Mouse (Mus musculus): ENCODE results near the gene Akap12. TPM values are rescaled to one million over a fixed set of nuclear protein-coding genes. Genes with fewer than 3 reads are reported as not detected.

The Akap12 gene
- polyA plus RNA-seq, 1 experiment from 2014 or later = 58.9 TPM

DNA sequence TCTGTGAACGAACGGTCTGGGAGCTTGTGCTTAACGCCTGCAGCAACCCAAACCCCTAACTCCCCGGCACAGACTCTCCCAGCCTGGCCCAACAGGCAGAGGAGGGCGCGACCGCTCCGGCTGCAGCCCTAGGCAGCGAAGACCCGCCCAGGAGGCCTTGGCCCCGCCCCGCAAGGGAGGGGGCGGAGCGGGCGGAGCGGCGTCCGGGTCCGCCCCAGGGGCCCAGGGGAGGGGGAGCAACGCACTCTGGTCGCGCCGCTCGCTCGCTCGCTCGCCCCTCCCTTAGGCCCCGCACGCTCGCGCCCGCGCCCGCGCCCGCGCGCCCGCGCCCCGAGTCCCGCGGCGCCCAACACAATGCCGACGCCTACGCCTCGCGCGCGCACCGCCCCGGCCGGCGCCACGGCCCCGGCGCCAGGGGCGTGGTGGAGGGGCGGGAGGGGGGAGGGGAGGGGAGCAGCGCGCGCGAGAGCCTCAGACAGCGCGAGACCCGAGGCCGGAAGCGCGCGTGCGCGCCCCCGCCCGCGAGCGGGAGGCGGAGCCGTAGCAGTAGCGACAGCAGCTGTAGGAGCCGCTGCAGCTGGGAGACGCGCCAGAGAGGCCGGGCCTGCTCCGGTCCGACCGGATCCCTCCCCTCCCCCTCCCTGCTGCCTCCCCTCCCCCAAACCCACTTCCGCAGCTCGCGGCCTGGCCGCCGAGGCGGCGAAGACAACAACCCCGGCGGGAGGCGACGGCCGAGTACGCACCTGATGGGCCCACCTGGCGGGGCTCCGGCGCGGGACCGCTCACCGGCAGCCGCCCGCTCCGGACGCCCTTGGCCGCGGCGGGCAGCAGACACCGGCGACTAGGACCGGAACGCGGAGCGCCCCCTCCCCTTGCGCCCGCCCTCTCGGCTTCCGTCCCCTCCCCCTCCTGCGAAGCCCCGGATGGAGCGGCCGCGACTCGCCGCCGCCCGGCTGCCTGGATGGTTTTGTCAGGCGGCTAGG is 120.7 kb downstream of the Akap12 start:
- DNase-seq (peak; percentile 98), ATAC-seq (ENCODE audit: insufficient read depth) (peak; percentile 93)
- no peaks in the 10 kb centered on the region for H3K36me3 ChIP-seq (ENCODE audit: insufficient read depth)
- no peaks in the 10 kb centered on the region for H3K9me3 ChIP-seq (ENCODE audit: low read depth, low read length)
- H3K27ac ChIP-seq (ENCODE audit: low read depth) = peak overlapping the region; percentile 99
- WGBS = under 1% methylated on average over 68 of the region's 133 CpGs
- peak overlapping the region; percentile 94 for H3K4me2 ChIP-seq
- peaks cover 9% of the 10 kb centered on the region for H3K4me1 ChIP-seq (ENCODE audit: insufficient read depth)
- peak overlapping the region; percentile 98 for H3K9ac ChIP-seq
- no peaks in the 10 kb centered on the region for H3K27me3 ChIP-seq (ENCODE audit: insufficient read depth, low read length)
- peak overlapping the region; percentile 97 for H3K4me3 ChIP-seq (ENCODE audit: low read depth, low read length)
- TF ChIP-seq CTCF (IDR thresholded peaks at IDR 0.05; ENCODE audit: low read depth) = no peak

DNA sequence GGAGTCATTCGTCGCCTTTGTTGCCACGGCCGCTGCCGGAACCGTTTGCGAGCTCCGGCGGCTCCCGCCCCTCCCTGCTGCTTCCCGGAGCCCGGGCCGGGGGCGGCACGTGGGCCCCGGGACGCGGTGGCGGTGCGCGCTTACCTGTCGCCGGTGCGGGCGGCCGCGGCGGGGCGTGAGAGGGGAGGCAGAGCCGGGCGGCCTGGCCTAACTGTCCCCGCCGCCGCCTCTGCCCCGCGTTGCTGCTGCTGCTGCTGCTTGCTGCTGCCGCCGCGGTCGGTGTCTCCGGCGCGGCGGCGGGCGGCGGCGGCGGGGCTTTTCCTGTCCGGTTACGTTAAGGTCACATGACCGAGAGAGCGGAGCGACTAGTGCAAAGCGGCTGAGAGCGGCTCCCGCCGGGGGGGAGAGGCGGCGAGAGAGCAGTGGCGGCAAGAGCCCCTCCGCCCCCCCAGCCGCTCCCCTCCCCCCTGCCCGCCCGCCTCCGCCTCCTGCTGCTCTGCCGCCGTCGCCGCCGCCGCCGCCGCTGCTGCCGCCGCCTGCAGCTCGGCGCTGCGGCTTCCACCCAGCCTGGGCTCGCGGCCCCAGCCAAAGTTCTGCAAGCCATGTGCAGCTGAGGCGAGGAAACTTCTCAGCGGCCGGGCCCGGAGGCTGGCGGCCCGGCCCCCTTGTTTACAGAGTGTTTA is 121.7 kb downstream of the Akap12 start, which contains the start of gene Zbtb2:
Zbtb2 (minus strand) TSS at position 408 of the 683 bp plus-strand sequence.
- no peaks in the 10 kb centered on the region for H3K9me3 ChIP-seq (ENCODE audit: low read depth, low read length)
- no peak for TF ChIP-seq CTCF (IDR thresholded peaks at IDR 0.05; ENCODE audit: low read depth)
- no peaks in the 10 kb centered on the region for H3K27me3 ChIP-seq (ENCODE audit: insufficient read depth, low read length)
- ATAC-seq (ENCODE audit: insufficient read depth) (peak; percentile 2; the same call in 1 of the 2 replicates), DNase-seq (peak; percentile 74)
- H3K36me3 ChIP-seq (ENCODE audit: insufficient read depth) = peaks cover under 1% of the 10 kb centered on the region; the same call in 1 of the 2 replicates
- H3K4me2 ChIP-seq = peak within 1 kb of the TSS; percentile 94
- H3K27ac ChIP-seq (ENCODE audit: low read depth) = peak within 1 kb of the TSS; percentile 99
- WGBS = under 1% methylated on average over 68 of the region's 87 CpGs
- H3K9ac ChIP-seq = peak within 1 kb of the TSS; percentile 98
- H3K4me3 ChIP-seq (ENCODE audit: low read depth, low read length) = peak within 1 kb of the TSS; percentile 97
- H3K4me1 ChIP-seq (ENCODE audit: insufficient read depth) = peaks cover 9% of the 10 kb centered on the region

DNA sequence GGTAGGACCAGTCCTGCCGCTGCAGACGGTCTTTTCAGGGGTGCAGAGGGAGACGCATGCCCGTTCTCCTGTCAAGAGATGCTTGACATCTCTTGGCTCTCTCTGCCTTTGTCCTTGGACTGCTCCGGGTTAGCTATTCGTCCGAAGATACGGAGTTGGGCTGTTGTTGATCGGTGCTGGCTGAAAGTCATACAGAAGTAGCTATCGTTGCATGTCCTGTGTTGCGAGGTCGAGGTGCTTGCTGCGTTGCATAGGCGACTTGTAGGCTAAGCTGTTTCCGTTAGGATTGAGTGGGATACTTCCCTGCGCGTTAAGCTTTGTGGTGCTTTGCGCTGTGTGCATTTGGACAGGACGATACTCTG is 122.2 kb downstream of the Akap12 start:
- Histone ChIP-seq H3K27ac (ENCODE audit: low read depth) (peak overlapping the region; percentile 99), H3K4me2 (peak overlapping the region; percentile 94), H3K27me3 (ENCODE audit: insufficient read depth, low read length) (no peaks in the 10 kb centered on the region), H3K4me1 (ENCODE audit: insufficient read depth) (peaks cover 9% of the 10 kb centered on the region), H3K9ac (peak overlapping the region; percentile 98), H3K9me3 (ENCODE audit: low read depth, low read length) (no peaks in the 10 kb centered on the region), H3K4me3 (ENCODE audit: low read depth, low read length) (peak overlapping the region; percentile 97), H3K36me3 (ENCODE audit: insufficient read depth) (peaks cover 6% of the 10 kb centered on the region; the same call in 1 of the 2 replicates)
- ATAC-seq (ENCODE audit: insufficient read depth) (no peak), DNase-seq (peak; percentile 52)
- under 1% methylated on average over 19 of the region's 19 CpGs for WGBS
- TF ChIP-seq CTCF (IDR thresholded peaks at IDR 0.05; ENCODE audit: low read depth) = no peak

DNA sequence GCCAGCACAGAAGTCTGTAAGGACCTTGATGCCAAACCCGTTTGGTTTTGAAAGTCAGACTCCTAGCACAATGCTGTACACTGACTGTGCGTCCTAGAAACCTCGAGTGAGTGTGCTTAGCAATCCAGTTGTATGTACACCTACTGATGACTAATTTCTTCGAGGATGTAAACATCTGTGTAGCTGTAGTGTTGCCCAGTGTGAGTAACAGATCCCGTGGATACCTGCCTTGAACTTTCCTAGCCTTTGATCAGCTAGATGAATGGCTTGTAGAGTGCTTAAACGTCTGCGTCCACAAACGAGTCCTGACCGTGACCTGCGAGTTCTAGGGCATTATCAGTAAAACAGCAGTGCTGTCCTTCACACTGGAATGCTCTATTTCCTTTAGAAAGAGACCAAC is 122.9 kb downstream of the Akap12 start:
- H3K27ac ChIP-seq (ENCODE audit: low read depth) = no peak overlapping the region
- no peaks in the 10 kb centered on the region for H3K9me3 ChIP-seq (ENCODE audit: low read depth, low read length)
- ATAC-seq (ENCODE audit: insufficient read depth) = no peak
- peak overlapping the region; percentile 97 for H3K4me3 ChIP-seq (ENCODE audit: low read depth, low read length)
- TF ChIP-seq CTCF (IDR thresholded peaks at IDR 0.05; ENCODE audit: low read depth) = no peak
- H3K9ac ChIP-seq = peak overlapping the region; percentile 98
- H3K4me1 ChIP-seq (ENCODE audit: insufficient read depth) = peaks cover 9% of the 10 kb centered on the region
- no peak for DNase-seq
- H3K4me2 ChIP-seq = peak overlapping the region; percentile 94
- peaks cover 8% of the 10 kb centered on the region for H3K36me3 ChIP-seq (ENCODE audit: insufficient read depth)
- 7% methylated on average over 10 of the region's 10 CpGs for WGBS
- no peaks in the 10 kb centered on the region for H3K27me3 ChIP-seq (ENCODE audit: insufficient read depth, low read length)

DNA sequence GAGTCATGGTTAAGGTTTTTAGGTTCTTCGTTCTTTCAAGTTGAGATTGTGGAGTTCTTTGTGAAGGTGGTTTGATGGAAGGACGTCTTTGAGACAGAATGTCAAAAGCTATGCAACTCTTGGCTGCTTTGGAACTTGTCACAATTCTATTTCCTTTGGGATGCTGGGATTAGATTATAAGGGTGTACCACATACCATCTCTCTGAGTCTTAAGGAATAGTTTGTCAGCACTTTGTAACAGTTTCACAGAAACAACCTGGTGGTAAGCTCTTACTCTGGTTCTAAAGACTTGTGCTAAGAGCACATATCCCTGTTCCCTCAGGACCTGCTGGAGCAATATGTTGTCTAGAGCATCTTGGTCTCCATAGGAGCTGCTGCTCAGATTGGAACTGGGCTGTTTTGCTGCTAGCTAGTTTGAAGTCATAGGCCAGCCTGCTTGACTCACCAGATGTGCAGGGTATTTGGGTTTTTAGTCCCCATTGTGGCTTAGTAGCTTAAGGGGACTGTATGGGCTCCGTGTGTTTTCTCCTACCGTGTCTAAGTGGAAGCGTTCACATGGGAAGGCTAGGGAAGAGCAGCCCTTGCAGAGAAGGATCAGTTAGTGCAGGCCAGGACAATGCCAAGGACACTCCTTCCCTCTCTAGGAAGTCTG is 123.4 kb downstream of the Akap12 start:
- WGBS = 44% methylated on average over 5 of the region's 5 CpGs
- no peaks in the 10 kb centered on the region for H3K9me3 ChIP-seq (ENCODE audit: low read depth, low read length)
- TF ChIP-seq CTCF (IDR thresholded peaks at IDR 0.05; ENCODE audit: low read depth) = no peak
- DNase-seq (no peak), ATAC-seq (ENCODE audit: insufficient read depth) (no peak)
- peak overlapping the region; percentile 97 for H3K4me3 ChIP-seq (ENCODE audit: low read depth, low read length)
- H3K27me3 ChIP-seq (ENCODE audit: insufficient read depth, low read length) = no peaks in the 10 kb centered on the region
- H3K36me3 ChIP-seq (ENCODE audit: insufficient read depth) = peaks cover 13% of the 10 kb centered on the region
- no peak overlapping the region for H3K27ac ChIP-seq (ENCODE audit: low read depth)
- peak overlapping the region; percentile 98; the same call in 1 of the 2 replicates for H3K9ac ChIP-seq
- peaks cover 9% of the 10 kb centered on the region for H3K4me1 ChIP-seq (ENCODE audit: insufficient read depth)
- peak overlapping the region; percentile 94 for H3K4me2 ChIP-seq

DNA sequence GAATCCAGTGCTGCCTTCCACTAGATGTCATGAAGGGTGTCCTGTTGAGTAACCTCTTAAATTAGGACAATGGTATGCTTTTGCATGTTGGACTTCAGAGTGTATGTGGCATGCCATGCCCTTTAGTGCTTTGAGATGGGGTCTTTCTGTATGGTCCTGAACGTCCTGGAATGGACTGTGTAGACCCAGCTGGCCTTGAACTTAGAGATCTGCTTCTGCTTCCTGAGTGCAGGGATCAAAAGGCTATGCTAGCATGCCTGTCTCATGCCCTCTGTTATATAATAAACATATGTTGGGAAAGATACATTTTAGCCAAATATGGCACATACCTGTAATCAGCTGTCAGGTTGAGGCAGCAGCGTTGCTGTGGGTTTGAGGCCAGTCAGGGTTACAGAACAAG is 124.4 kb downstream of the Akap12 start:
- Histone ChIP-seq H3K4me2 (peak overlapping the region; percentile 94; the same call in 1 of the 2 replicates), H3K36me3 (ENCODE audit: insufficient read depth) (peaks cover 23% of the 10 kb centered on the region), H3K4me3 (ENCODE audit: low read depth, low read length) (peak overlapping the region; percentile 8; the same call in 1 of the 2 replicates), H3K9ac (no peak overlapping the region), H3K9me3 (ENCODE audit: low read depth, low read length) (no peaks in the 10 kb centered on the region), H3K27me3 (ENCODE audit: insufficient read depth, low read length) (no peaks in the 10 kb centered on the region), H3K27ac (ENCODE audit: low read depth) (no peak overlapping the region), H3K4me1 (ENCODE audit: insufficient read depth) (peaks cover 9% of the 10 kb centered on the region)
- no peak for TF ChIP-seq CTCF (IDR thresholded peaks at IDR 0.05; ENCODE audit: low read depth)
- no peak for DNase-seq
- ATAC-seq (ENCODE audit: insufficient read depth) = no peak
- 43% methylated on average over 2 of the region's 2 CpGs for WGBS

Data from lung, embryonic 14.5 days (tissue).